Mouse (Mus musculus) retina, postnatal 7 days (tissue): ENCODE results near the gene Mylk.

ENCODE experiments used
- DNase-seq: peaks from one replicate; pipeline ENCODE4 v3.0.0-alpha.2; 2012; ENCODE audit warnings: low read depth, low spot score

Gene Mylk

GRCm38 (mm10) chr16:34770127-34770526 is 25.1 kb downstream of the Mylk start:
- no peak for DNase-seq

GRCm38 (mm10) chr16:34772445-34773032 is 27.5 kb downstream of the Mylk start:
- no peak for DNase-seq

DNA sequence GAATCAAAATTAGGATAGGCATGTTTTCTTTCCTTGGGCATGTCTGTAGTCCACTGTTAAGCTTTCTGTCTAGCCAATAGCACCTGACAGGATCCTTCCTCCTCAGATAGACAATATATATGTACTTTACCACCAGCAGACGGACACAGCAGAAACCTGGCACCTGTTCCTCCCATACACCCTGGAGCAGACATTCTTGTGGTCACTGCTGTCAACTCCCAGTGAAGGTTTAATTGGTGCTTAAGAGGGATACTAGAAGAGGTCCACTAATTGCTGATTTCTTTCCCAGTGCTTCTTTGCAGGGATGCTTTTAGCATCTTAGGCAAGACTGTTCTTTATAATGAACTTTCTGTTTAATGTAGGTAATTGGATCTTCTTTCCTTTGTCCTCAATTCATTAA is 37.4 kb downstream of the Mylk start:
- no peak for DNase-seq

DNA sequence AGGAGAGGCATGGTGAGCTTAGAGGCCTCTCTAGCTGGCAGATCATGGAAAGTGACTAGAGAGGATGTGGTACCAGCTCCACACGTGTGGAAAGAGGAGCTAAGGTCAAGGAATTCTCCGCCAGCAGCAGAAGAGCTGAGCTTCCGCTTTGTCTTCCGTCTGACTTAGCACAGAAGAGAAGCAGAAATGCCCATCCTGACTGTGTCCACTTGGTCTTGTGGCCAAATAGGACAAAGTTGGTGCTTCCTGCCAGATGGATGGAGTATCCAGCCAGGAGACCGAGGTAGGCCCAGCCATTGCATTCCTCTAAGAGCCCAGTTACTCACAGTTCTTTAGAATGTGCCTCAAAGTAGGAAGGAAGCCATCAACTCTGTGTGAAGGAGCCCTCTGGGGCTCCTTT is 38.5 kb downstream of the Mylk start:
- DNase-seq = no peak

DNA sequence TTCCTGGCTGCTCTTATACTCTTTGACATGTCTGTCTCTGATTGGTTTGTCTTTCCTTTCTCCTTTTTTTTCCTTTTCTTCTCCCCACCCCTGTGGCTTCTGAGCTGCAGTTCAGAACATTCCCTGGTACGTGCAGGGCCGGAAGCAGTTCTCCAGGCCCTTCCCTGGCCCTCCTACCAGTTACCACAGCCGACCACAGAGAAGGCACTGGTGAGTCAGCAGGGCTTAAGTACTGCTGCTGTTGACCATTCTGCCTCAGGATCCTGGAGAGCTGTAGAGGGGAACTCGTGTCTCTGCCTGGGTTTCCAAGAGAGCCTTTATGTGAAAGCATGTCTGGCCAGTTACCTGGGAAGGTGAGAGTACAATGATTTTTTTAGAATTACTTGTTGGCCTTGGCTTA is 39.7 kb downstream of the Mylk start:
- no peak for DNase-seq

DNA sequence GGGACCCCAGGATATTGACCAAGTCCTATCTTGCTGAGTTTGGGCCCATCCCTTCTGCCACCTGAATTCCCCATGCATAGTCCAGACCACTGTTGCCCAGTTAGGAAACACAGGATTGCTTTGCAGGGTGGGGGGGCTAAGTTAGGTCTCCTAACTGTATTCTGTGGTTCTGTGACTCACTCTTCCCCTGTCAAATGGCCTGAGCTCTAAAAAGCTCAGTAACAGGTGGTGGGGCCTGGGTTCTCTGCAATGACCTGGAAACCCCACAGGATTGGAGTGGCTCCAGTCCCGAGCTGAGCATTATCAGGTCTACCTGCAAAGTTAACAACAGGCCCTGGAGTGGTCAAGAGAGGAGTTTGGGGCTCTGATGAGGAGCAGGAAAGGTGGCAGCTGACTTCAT is 47.5 kb downstream of the Mylk start:
- no peak for DNase-seq

DNA sequence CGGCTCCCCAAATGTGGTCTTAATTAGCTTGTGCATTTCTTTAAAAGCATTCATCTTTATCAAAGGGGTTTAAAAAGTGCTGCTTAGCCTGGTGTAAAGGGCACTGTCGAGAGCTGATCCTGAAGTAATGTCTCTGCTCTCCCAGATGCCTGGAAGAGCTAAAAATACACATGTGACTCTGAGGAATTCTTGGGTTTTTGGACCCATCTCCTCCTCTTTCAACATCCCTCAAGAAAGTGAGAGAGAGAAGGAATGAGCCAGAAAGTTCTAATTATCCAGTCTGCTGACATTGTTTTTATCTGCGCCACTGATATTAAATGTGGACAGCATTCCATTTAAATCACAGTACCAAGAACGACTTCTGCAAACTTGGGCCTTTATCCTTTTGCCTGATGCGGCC is 48.0 kb downstream of the Mylk start:
- no peak for DNase-seq

DNA sequence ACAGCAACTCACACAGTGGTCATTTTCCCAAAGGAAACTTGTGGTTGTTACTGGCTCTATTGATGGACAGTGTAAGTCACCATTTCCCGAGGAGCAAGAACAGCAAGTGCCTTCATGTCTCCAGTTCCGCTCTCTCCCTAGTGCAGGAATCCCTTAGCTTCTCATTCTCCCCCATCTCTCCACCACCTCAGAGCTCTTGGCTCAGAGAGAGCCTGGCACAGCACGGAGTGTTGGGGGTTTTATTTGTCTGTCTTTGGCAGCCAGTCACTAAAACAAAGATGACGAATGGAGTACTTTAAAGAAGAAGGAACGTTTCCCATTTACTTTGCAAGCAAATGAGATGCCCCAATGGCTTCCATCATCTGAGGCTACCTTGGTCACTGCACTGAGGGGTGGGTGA is 56.2 kb downstream of the Mylk start:
- DNase-seq = no peak

GRCm38 (mm10) chr16:34804286-34805010 is 59.4 kb downstream of the Mylk start:
- DNase-seq = no peak

DNA sequence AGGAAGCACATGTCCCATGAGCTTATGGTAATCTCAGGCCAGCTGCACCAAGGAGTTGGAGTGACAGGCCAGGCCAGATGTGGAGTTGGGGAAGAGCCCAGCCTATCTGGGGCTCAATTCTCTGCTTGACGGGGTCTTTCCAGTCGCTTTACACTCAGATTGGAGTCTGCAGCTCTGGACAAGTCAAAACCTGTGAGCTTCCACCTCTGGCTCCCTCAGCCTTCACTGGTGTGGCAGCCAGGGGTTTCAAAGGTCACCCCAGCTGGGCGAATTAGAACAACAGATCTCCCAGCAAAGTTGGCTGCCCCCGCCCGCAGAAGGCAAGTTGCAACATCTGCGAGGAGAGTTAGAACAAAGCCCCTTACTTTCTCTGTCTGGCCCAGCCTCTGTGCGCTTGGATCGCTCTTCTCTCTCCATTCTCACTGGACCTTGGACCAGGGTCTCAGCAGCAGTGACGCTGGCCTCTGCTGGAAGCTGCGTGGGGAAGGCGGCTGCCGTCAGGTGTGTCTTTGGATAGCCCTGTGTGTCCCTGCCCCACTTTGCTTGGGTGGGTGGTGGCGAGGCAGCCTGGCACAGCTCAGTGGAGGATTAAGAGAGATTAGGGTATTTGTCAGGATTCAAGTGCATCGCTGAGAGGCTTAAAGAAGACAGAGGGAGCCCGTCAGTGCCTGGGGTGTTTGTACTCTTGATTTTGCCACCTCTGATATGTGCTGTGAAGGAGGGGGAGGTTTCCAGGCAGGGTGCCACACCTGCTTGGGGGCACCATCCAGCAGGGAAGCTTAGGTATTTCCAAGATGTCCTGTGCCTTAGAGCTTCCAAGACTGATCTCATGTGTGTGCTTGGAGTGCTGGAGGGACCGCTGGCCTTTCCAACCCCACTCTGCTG is 62.1 kb downstream of the Mylk start:
- peak; percentile 34 for DNase-seq

DNA sequence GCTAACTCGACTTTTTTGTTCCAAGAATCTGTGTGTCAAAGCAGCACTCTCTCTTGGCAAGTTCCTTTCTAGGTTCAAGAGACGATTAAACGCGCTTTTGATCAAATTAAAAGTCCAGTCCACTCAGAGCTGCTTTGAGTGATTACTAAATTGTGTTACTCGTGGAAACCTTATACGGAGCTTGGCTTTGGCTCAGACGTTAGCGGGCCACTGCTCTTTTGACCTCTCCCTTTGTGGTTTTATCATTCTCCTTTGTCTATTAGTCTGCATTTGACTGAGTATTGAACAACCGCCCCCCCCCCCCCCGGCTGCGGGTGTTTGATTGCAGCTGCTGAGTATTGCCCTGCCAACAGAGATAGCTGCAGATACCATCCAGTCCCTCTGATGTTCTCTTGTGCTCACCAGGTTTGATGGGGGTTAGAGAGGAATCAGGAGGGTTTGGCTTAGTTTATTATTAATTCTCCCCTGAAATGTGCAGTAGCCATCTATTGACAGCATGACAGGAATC is 62.8 kb downstream of the Mylk start:
- DNase-seq = no peak

GRCm38 (mm10) chr16:34812165-34812564 is 67.2 kb downstream of the Mylk start:
- no peak for DNase-seq

- peak; percentile 46 for DNase-seq
Measured at GRCm38 (mm10) chr16:34813161-34813560, 68.2 kb downstream of the Mylk start.

GRCm38 (mm10) chr16:34813570-34813969 is 68.6 kb downstream of the Mylk start:
- no peak for DNase-seq

DNA sequence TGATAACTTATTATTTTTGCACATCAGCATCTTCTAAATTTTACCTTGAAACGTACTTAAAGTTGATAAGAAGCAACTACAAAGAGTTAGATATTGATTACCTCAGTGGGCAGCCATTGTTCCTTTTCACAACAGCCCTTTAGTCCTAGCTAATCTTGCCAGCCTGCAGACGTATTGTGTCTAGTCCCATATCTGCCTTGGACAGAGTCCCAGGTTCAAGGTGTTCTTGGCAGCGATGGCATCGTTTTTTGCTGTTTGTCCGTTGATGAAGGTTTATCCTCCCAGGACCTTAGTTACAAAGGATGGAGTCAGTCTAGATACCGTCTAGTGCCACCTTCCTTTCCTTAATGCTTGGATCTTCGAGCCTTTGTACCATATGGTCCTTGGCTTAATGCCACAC is 69.6 kb downstream of the Mylk start:
- DNase-seq = no peak

DNA sequence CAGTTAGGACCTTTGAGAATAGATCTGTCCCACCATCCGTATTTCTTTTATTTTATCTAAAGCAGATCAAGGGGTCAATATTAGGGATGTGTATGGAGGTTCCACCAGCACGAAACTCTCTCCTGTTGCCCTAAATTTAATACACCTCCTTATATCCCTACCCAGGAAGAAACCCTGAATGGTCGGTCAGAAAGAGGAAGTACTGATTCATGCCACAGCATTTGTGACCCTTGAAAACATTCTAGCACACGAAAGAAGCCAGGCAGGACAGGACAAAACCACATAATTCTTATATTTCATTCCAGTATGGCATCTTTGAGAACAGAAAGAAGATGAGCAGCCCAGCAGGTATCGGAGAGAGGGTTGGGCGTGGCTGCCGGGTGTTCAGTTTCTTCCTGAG is 71.5 kb downstream of the Mylk start:
- no peak for DNase-seq

GRCm38 (mm10) chr16:34825111-34825744 is 80.2 kb downstream of the Mylk start:
- no peak for DNase-seq

DNA sequence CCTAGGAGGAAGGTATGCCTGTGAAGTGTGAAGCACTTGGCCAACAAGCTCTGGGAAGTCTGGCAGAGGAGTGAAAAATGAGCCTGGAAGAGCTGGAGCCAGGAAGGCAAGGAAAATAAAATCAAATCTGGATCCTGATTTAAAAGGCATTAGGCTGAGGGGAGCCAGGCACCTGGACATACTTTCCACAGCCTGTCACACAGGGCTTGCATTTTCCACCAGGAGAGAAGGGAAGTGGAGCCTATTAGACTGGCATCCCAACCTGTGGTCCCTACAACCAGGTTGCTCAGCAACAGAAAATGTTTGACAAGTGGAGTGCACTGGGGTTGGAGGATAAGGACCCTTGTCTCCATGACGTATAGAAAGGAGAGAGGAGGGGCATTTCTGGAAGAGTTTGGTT is 89.5 kb downstream of the Mylk start:
- DNase-seq = no peak

GRCm38 (mm10) chr16:34839004-34839703 is 94.1 kb downstream of the Mylk start:
- no peak for DNase-seq

- no peak for DNase-seq
Measured at GRCm38 (mm10) chr16:34839704-34840331, 94.8 kb downstream of the Mylk start.

GRCm38 (mm10) chr16:34844783-34845182 is 99.8 kb downstream of the Mylk start:
- DNase-seq = no peak
